Comparison of ENCODE assay signal across 34 mouse cellular contexts in genomic region chr7:104175085-104175484, GRCm38 (mm10). TPM values are rescaled to one million over a fixed set of nuclear protein-coding genes. Genes with fewer than 3 reads are reported as not detected.
"Had no signal": no experiment of that assay in that cellular context is flagged by ENCODE, and none has a peak within 500 bp of the region (broad histone marks: within the 10 kb centered on the region; RNA-seq: fewer than 3 reads in every experiment).

No protein-coding gene starts in this region.

- H3K9ac ChIP-seq: embryonic facial prominence, embryonic 12.5 days; embryonic facial prominence, embryonic 13.5 days; embryonic facial prominence, embryonic 15.5 days; forebrain, embryonic 12.5 days; forebrain, embryonic 13.5 days; forebrain, embryonic 15.5 days; forebrain, postnatal 0 days had no signal

- H3K27ac ChIP-seq: embryonic facial prominence, embryonic 10.5 days; embryonic facial prominence, embryonic 12.5 days; embryonic facial prominence, embryonic 13.5 days; embryonic facial prominence, embryonic 15.5 days; forebrain, embryonic 10.5 days; forebrain, embryonic 12.5 days; forebrain, embryonic 13.5 days; forebrain, embryonic 15.5 days; gastrocnemius, adult 2 months; heart, adult 2 months had no signal

- H3K9me3 ChIP-seq: embryonic facial prominence, embryonic 10.5 days; embryonic facial prominence, embryonic 12.5 days; embryonic facial prominence, embryonic 13.5 days; embryonic facial prominence, embryonic 15.5 days; forebrain, embryonic 10.5 days; forebrain, embryonic 12.5 days; forebrain, embryonic 13.5 days; forebrain, embryonic 15.5 days had no signal

- H3K4me3 ChIP-seq: embryonic facial prominence, embryonic 10.5 days; embryonic facial prominence, embryonic 12.5 days; embryonic facial prominence, embryonic 13.5 days; embryonic facial prominence, embryonic 15.5 days; erythroblast, embryonic 14.5 days; forebrain, embryonic 10.5 days; forebrain, embryonic 12.5 days; forebrain, embryonic 13.5 days; forebrain, embryonic 15.5 days; gastrocnemius, adult 2 months; heart, adult 2 months had no signal

- H3K27me3 ChIP-seq: embryonic facial prominence, embryonic 12.5 days; embryonic facial prominence, embryonic 13.5 days; embryonic facial prominence, embryonic 15.5 days; forebrain, embryonic 12.5 days; forebrain, embryonic 13.5 days; forebrain, embryonic 15.5 days had no signal

- DNase-seq: cerebellum, adult 2 months; cerebellum, adult 8-10 months; cerebellum, adult 9-11 months; cerebellum, postnatal 10 days; cerebellum, postnatal 14 days; cerebellum, postnatal 25 days; cerebellum, postnatal 36 days; embryo, embryonic 11 days; forebrain, postnatal 0 days; gastrocnemius, adult 2 months; gastrocnemius, postnatal 10 days; gastrocnemius, postnatal 14 days; gastrocnemius, postnatal 25 days; gastrocnemius, postnatal 36 days; heart, adult 11 months; heart, adult 18-20 months; heart, adult 2 months had no signal

- H3K4me2 ChIP-seq: embryonic facial prominence, embryonic 12.5 days; embryonic facial prominence, embryonic 13.5 days; embryonic facial prominence, embryonic 15.5 days; forebrain, embryonic 12.5 days; forebrain, embryonic 13.5 days; forebrain, embryonic 15.5 days had no signal

- H3K4me1 ChIP-seq: embryonic facial prominence, embryonic 10.5 days; embryonic facial prominence, embryonic 12.5 days; embryonic facial prominence, embryonic 13.5 days; embryonic facial prominence, embryonic 15.5 days; forebrain, embryonic 10.5 days; forebrain, embryonic 12.5 days; forebrain, embryonic 13.5 days; forebrain, embryonic 15.5 days had no signal

- ATAC-seq: forebrain, embryonic 13.5 days; forebrain, embryonic 14.5 days; forebrain, embryonic 15.5 days; forebrain, embryonic 16.5 days; forebrain, postnatal 0 days had no signal

- H3K36me3 ChIP-seq: embryonic facial prominence, embryonic 10.5 days; embryonic facial prominence, embryonic 12.5 days; embryonic facial prominence, embryonic 13.5 days; embryonic facial prominence, embryonic 15.5 days; forebrain, embryonic 10.5 days; forebrain, embryonic 12.5 days; forebrain, embryonic 15.5 days had no signal

RNA-seq across cellular contexts. Expression of gene Olfr648, which starts 8.1 kb away (rescaled TPM):
- polyA plus RNA-seq: heart, adult 2 months had no signal

RNA-seq across cellular contexts. Expression of gene Olfm5, which starts 10.5 kb away (rescaled TPM):
- polyA plus RNA-seq: cortical plate, adult 2 months; embryonic facial prominence, embryonic 10.5 days; embryonic facial prominence, embryonic 11.5 days; erythroblast, embryonic 14.5 days; forebrain, embryonic 10.5 days; forebrain, embryonic 11.5 days; forebrain, embryonic 12.5 days; forebrain, embryonic 13.5 days; forebrain, embryonic 14.5 days; forebrain, embryonic 15.5 days; forebrain, embryonic 16.5 days; forebrain, postnatal 0 days; gonadal fat pad, adult 2 months; heart, adult 2 months had no signal

RNA-seq across cellular contexts. Expression of gene Olfr649, which starts 20.7 kb away (rescaled TPM):
- polyA plus RNA-seq: cerebellum, adult 2 months; cortical plate, adult 2 months; embryonic facial prominence, embryonic 10.5 days; embryonic facial prominence, embryonic 11.5 days; embryonic facial prominence, embryonic 12.5 days; embryonic facial prominence, embryonic 13.5 days; embryonic facial prominence, embryonic 14.5 days; embryonic facial prominence, embryonic 15.5 days; erythroblast, embryonic 14.5 days; forebrain, embryonic 10.5 days; forebrain, embryonic 11.5 days; forebrain, embryonic 12.5 days; forebrain, embryonic 13.5 days; forebrain, embryonic 14.5 days; forebrain, embryonic 15.5 days; forebrain, embryonic 16.5 days; forebrain, postnatal 0 days; frontal cortex, adult 2 months; gonadal fat pad, adult 2 months; heart, adult 2 months had no signal

RNA-seq across cellular contexts. Expression of gene Ubqlnl, which starts 24.7 kb away (rescaled TPM):
- polyA plus RNA-seq: cerebellum, adult 2 months; cortical plate, adult 2 months; embryonic facial prominence, embryonic 10.5 days; embryonic facial prominence, embryonic 11.5 days; embryonic facial prominence, embryonic 12.5 days; erythroblast, embryonic 14.5 days; forebrain, embryonic 10.5 days; forebrain, embryonic 11.5 days; forebrain, embryonic 12.5 days; forebrain, embryonic 13.5 days; forebrain, embryonic 14.5 days; forebrain, embryonic 15.5 days; forebrain, embryonic 16.5 days; forebrain, postnatal 0 days; frontal cortex, adult 2 months had no signal

RNA-seq across cellular contexts. Expression of gene Ubqln3, which starts 32.0 kb away (rescaled TPM):
- polyA plus RNA-seq: cerebellum, adult 2 months; cortical plate, adult 2 months; embryonic facial prominence, embryonic 10.5 days; embryonic facial prominence, embryonic 11.5 days; embryonic facial prominence, embryonic 12.5 days; embryonic facial prominence, embryonic 13.5 days; erythroblast, embryonic 14.5 days; forebrain, embryonic 10.5 days; forebrain, embryonic 11.5 days; forebrain, embryonic 12.5 days; forebrain, embryonic 13.5 days; forebrain, embryonic 14.5 days; forebrain, embryonic 15.5 days; forebrain, embryonic 16.5 days; forebrain, postnatal 0 days; frontal cortex, adult 2 months had no signal
